Mouse (Mus musculus) embryo, embryonic 11 days (tissue): ENCODE measurements around the gene Rnaset2a.
"Not testable (repeated sequence)": the region's sequence is repeated elsewhere in the genome, so short reads cannot be mapped to it uniquely, and the experiment has no call there.

Experiments
- DNase-seq: peaks from one replicate; pipeline ENCODE4 v3.0.0-alpha.2; 2015

The Rnaset2a gene

DNA sequence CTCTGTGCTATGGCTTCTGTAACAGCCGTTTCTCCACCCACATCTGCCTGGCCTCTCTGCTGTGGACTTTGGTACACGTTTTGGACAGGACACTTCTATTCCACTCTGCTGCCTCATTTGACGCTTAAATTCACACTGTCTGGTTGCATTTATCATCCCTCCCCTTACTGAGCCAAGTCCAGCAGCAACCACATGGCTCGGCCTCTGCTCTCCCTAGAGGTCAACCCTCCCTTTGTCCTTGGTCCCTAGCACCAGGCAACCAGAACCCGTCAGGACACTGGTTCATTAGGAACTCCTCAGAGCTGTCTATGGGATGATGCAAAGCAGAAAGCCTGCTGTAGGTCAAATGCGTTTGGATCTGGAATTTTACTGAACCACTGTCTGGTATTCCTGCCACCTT lies 17.0 kb downstream of the Rnaset2a start:
- not testable (repeated sequence) for DNase-seq

DNA sequence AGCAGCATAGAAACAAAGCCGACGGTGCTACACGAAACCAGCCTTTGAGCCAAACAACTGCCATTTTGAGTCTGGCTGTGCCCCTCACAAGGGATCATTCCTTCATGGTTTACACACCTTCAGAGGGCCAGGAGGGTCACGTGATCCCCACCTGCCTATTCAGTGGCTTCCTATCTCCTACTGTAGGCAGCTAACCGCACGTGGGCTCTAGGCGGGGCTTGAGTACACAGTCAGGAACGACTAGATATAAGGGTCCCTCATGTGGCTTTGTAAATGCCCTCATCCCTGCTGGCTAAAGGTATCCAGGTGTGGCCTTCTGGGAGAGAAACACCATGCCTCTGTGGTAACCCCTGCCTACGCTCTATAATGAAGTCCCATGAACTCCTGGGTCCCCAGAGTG lies 18.3 kb downstream of the Rnaset2a start:
- DNase-seq = not testable (repeated sequence)

DNA sequence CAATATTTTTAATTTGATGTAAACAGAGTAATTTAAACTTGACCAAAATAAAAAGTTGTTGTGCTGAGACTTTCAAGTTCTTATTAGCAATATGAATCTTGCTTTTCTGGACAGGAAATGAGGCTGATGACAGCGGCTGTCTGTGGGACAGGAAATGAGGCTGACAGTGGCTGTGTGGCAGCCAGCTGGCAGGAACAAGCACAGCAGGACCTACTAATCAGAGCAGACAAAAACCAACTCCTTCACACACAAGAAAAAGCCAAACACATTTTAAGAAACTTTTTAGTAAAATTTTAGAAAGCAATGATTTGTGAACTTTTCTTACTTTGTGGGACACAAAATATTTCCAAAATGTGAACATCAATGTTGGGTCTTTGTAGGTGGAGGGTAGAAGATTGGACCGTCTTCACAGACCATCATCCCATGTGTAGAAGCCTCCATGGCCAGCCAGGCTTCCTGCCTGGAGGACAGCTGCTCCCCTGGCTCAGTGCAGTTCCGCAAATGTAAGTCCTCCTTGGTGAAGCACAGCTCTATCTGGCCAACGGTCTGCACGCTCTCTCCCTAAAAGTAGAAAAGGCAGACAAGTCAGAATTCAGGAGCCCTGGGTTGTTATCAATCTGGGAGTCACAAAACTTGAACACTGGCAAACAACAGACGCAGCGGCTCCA lies 19.4 kb downstream of the Rnaset2a start:
- DNase-seq = not testable (repeated sequence)

DNA sequence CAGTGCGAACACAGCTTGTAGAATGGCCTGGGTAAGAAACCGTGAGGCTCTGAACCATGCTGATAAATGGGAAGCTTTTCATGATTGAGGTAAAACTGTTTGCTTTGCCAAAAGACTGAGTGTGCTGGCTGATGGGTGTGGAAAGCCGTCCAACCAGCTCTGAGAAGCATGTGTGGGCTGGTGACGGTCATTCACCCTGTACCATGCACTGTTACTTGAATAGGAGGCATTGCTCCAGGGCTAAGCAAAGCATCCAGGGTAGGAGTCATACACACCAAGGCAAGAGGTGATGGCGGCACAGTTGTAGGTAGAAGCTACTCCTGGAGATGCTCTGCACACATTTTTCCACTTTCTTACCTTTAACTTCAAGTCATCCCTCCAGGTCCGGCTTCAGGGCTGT lies 23.3 kb downstream of the Rnaset2a start:
- DNase-seq = not testable (repeated sequence)

DNA sequence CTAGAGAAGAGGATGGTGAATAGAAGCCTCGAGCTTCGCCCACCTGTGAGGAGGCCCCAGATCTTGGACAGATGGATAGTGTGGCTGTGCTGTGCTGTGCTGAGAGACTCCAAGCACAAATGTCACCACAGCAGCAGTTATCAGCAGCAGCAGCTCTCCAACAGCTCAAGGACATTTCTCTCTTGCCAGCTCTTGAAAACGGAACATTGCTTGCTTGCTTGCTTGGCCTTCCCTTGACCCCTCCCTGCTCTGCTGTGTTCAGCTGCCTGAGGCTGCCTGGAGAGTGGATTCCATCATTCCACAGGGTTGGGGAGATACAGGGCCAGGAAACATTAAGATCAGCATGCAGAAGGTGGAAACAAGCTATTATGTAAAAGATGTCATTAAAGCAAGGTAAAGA lies 24.9 kb downstream of the Rnaset2a start:
- DNase-seq = not testable (repeated sequence)

DNA sequence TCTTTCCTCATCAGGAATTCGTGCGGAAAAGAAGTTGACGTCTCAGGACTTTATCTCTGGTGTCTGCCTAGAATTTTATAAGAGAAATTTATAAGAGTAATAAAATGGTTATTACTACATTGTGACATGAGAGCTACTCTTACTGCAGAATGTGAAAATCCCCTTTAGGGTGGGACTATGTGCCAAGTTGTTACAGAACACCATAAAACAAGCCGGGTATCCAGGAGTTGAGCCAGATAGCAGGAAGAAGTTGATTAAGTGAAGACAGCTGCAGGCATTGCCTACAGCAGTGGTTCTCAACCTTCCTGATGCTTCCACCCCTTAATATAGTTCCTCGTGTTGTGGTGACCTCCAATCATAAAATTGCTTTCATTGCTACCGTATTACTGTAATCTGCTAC lies 31.0 kb downstream of the Rnaset2a start:
- DNase-seq = not testable (repeated sequence)

DNA sequence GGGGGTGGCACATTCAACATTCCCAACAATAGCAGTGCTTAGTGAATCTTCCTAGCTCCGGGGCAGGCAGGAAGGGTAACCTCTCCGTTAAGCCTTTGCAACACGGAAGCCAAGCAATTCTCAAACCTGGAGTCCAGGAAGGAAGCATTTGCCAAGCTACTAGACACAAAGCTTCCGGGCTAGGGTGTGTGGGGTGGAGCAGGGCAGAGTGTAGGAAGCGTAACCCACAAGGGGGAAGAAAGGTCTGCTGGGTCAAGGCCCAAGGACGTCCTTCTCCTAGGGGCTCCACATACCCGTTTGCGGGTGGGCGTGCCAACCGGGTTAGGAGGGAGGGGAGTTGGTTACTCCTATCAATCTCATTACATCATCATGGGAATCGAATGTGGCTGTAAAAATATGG lies 31.5 kb downstream of the Rnaset2a start:
- not testable (repeated sequence) for DNase-seq

DNA sequence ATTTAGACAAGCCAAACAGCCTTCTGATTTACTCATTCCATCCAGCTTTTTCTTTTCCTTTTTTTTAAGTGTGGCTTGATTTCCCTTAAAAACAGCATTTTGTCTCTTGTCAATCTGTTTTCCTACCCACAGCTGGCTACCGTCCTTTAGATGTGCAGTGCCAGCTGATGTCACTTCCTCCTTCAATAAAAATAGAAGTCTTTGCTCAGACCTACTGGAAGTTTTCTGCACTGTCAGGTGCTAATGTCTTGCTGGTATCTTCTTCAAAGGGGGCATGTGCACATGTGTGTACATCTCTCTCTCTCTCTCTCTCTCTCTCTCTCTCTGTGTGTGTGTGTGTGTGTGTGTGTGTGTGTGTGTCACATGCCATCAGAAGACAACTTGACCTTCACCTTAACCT lies 35.7 kb downstream of the Rnaset2a start:
- not testable (repeated sequence) for DNase-seq

DNA sequence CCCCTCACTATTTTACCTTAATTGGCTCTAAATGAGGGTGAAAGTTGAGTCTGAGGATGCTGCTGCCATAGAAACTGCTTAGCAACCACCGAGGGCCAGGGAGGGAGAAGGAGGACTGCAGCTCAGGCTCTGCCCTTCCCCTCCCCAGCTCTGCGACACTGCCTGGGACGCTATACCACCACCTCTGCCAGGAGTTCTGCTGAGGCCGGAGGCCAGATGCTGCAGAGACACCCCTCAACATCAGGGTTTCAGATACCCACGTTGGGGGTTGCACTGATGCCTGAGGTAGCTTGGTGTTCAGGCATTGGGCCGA lies 46.6 kb downstream of the Rnaset2a start:
- DNase-seq = not testable (repeated sequence)

DNA sequence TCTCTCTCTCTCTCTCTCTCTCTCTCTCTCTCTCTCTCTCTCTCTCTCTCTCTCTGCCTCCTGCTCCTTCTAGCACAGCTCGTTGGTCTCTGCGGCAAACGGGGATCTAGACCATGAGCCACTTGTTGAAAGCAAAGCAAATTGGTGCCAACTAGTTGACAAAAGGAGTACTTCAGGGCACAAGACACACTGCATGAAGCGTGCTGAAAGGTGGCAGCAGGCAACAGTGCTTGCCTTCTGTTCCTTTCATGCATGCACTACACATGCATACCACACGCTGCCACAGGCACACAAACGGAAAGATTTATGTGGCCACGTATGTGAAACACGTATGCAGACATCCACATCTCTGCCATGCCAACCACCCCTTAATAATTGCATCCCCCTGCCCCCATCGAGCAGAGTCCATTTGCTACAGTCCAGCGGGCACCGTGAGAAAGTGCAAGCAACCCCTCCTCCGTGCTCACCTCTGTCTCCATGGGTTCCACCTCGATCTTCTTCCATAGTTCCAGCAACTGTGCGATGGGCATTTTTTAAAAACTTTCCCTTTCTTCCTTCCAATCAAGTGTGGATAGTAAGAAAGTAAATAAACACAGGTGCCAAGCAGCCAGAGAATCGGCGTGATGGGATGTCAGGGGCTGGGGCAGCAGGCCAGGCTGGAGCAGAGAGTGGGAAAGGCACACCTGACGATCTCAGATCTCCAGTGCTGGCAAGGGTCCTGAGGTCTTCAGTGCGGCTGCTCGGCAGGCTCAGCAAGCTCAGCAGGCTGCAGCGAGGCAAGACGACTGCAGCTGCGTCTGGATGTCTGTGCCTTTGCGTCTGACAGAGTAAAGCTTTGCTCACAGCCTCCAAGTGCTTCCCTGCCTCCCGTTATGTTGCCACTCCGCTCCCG lies 47.2 kb downstream of the Rnaset2a start:
- DNase-seq = not testable (repeated sequence)

DNA sequence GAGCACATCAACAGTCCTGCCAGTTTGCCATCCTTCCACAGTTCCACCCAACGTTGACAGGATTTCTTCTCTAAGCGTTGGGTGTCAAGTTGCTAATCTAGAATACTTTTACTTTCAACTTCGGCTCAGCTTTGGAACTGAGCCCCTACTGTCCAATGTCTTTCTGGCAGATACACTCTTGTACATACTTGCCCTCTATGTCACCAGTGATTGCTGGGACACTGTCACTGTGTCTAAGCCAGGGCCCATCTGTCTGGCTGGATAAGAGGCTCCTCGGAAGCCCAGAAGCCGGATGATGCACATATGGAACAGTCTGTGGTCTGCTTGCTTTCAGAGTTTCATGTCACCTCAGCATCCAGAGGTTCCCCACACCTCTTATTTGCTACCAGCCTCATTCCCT lies 51.7 kb downstream of the Rnaset2a start:
- not testable (repeated sequence) for DNase-seq

DNA sequence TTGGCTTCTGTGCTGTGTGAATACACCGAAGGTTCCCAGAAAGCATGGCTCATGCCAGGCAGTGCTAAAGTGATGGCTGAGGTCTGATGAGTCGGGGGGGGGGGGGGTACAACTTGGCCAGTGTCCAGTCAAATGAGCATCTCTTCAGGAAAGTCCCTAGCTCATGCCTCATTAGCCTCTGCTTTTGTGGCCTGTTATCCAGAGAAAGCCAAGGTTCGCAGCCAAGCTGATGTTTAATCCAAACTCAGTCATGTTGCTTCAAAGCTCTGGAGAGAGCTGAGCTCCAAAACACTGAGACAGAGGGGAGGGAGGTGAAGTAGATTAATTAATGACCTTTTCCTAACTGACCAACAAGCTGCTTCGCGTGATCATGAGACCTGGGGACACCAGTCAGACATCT lies 52.2 kb downstream of the Rnaset2a start:
- not testable (repeated sequence) for DNase-seq

DNA sequence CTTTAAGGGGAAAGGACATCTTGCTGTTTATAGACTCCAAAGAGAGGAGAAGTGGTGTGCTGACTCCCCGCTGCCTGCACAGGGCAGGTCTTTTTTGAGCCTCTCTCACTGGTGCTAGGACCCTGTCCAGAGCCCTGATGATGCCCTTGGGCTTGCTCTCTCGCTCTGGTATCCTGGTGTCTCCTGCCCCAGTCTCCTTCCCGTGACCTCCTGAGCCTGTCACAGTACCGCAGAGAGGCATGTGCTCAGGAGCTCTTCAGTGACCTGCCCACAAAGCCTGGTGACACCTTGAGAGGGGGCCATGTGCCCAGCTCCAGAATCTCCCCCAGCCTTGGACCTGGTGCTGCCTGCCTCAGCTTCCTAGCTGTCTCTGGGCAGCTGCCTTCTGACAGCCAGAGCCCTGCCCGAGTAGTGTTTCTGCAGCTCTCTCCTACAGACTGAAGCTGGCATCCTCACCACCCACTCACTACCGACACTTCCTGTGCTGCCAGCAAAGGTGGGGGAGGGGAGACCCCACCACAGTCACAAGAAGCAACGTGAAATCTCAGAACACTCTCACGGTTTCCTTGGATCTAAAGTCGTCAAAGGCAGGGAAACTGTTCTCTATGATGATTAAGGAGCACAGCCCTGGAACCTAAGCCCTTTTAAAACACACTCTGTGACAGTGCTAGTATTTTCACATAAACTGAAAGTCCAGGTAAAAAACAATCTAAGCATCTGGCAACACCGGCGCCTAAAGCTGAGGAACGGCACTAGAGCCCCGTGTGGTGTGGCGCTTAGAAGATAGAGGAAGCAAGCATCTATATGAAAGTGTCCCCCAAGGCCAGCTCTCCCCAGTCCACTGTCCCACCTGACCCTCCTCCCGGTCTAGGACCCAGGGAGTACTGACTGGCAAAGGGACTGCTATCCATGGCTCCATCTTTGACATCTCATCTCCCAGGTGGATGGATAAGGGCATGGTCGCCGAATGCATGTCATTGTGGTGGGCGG lies 55.1 kb downstream of the Rnaset2a start:
- DNase-seq = not testable (repeated sequence)

DNA sequence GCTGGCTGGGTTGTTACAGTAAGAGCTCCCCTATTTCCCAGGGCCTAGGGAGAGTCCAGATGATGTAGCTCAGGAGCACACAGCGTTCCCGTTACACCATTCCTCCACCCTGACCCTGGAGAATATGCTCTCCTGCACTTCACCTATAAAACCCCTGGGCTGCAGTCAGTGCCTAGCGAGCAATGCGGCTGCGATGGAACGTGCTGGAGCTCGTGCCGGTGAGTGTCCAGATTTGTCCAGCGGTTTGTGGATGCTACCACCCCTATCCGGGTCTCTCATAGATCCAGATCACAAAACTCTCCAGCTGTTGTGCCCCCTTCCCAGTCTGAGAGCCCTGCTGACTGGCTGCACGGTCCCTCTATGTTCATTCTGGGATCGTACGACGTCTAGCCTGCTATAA lies 56.6 kb downstream of the Rnaset2a start:
- not testable (repeated sequence) for DNase-seq

DNA sequence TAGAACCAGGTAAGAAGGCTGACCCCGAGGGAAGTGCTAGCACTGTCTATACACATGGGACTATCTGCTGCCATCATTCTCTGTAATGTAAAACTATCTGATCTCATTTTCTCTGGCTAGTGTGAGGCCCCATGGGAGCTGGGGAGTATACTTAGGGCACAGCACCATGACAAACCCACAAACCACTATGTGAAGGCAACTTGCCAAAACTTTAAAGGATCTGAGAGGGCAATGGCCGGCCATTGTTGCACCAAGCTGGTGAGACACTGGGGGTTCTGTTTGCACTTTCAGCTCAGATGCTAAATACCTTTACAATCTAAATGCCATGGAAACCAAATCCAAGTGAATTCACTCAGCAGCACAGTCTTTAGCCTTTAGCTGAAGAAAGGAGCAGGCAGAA lies 78.0 kb downstream of the Rnaset2a start:
- DNase-seq = not testable (repeated sequence)
